Mouse (Mus musculus): ENCODE measurements around the gene Ttc28. TPM values are rescaled to one million over a fixed set of nuclear protein-coding genes. Genes with fewer than 3 reads are reported as not detected.

Gene Ttc28
- total RNA-seq, 1 experiment, result 5.8 TPM

DNA sequence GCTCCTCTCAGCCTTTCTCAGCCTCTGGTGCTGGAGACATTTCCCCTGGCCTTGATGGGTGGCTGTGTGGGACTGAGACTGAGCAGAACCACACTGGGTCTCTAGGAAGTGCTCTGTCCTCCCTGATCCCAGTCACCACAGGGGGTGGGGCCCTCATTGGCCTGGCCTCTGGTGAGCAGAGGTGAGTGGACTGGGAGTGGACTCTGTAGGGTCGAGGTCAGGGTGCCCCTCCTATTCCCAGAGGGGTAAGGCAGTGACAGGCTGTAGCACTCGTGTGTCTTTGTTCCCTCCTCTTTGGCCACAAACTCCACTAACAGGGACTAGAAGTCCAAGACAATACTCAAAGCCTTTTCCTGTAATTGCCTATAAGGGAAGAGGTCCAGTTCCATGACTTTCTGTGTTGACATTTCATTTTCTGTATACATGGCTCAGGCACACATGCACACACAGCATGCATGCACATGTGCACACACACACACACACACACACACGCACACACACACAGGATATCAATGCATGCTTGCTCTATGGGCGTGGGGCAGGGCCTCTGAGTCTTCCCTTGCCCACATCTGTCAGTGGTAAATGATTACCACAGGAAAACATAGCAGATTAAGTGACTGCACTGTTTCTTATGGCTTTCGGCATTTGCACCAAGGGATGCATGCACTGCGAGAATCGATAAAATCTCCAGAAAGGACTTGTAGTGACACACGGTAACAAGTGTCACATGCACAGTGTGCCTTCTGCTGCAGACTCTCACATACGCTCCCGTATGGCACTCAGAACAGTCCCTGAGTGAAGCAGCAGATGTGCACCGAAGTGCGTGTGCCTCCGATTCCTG, 382.4 kb downstream of the Ttc28 start:
- TF ChIP-seq HCFC1 (IDR thresholded peaks at IDR 0.05; ENCODE audit: borderline replicate concordance, insufficient read depth, low read length) (no peak), CHD2 (IDR thresholded peaks at IDR 0.05; ENCODE audit: low read depth, low read length) (no peak), ZNF384 (IDR thresholded peaks at IDR 0.05; ENCODE audit: low read depth, low read length) (no peak), MAFK (IDR thresholded peaks at IDR 0.05; ENCODE audit: insufficient read depth, low read depth, low read length) (no peak), ZC3H11A (IDR thresholded peaks at IDR 0.05; ENCODE audit: borderline replicate concordance, low read depth, low read length) (no peak)
- in situ Hi-C loops (cut with MboI; ENCODE audit: low sequenced_read_pairs in 2 of 2, unreplicated experiment in 2 of 2), result no loop called here
- H3K27ac ChIP-seq (ENCODE audit: insufficient read depth, low read depth, low read length, poor library complexity, severe bottlenecking), result no peak overlapping the region

DNA sequence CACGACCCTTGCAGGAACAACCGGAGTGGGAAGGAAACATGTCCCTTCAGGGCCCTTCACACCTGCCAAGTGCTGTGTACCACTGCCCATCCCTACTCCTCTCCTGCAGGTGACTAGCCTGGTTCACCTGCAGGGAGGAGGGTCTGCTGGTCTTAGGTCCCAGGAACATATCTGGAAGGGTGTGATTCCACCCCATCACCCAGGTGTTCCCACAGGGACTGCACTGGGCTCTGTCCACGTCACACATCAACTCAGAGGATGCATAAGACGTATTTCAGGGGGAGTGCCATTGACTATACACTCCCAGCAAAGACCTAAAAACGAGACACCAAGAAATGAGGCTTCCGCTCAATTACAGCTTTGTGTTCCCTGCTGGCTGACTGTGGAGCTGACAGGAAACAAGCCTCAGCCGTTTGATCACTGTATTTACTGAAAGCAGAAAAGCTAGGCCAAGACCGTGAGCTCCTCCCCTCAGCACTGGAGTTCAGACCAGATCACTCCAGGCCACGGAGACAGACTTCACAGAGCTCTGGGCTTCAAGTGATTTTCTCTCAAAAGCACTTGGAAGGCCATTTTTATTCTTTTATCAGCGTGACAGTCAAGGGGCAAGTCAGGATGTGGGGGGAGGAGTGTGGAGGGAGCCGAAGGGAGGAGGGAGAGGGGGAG, 383.1 kb downstream of the Ttc28 start:
- H3K4me1 ChIP-seq (ENCODE audit: control insufficient read depth in 2 of 2, insufficient read depth in 2 of 2, low read length in 2 of 2, poor library complexity in 1 of 2), result no peaks in the 10 kb centered on the region
- DNase-seq (ENCODE audit: low read depth, low spot score), result no peak
- H3K4me3 ChIP-seq (ENCODE audit: insufficient read depth in 1 of 2, low read depth in 1 of 2, low read length in 2 of 2, poor library complexity in 1 of 2, severe bottlenecking in 1 of 2), result no peak overlapping the region
- in situ Hi-C loops (cut with MboI; ENCODE audit: low sequenced_read_pairs in 2 of 2, unreplicated experiment in 2 of 2), result no loop called here
- H3K9me3 ChIP-seq (ENCODE audit: control insufficient read depth, insufficient read depth, low read depth, low read length), result no peaks in the 10 kb centered on the region
- H3K36me3 ChIP-seq (ENCODE audit: control insufficient read depth, insufficient read depth, low read length, poor library complexity, severe bottlenecking), result no peaks in the 10 kb centered on the region
- no peak overlapping the region for H3K9ac ChIP-seq (ENCODE audit: insufficient read depth, low read depth, low read length, poor library complexity, severe bottlenecking)
- no peak overlapping the region for H3K27ac ChIP-seq (ENCODE audit: insufficient read depth, low read depth, low read length, poor library complexity, severe bottlenecking)
- TF ChIP-seq ZC3H11A (IDR thresholded peaks at IDR 0.05; ENCODE audit: borderline replicate concordance, low read depth, low read length), result no peak
- no peak for TF ChIP-seq CHD2 (IDR thresholded peaks at IDR 0.05; ENCODE audit: low read depth, low read length)
- TF ChIP-seq ZNF384 (IDR thresholded peaks at IDR 0.05; ENCODE audit: low read depth, low read length), result no peak
- no peak for TF ChIP-seq MAFK (IDR thresholded peaks at IDR 0.05; ENCODE audit: insufficient read depth, low read depth, low read length)
- no peak for TF ChIP-seq HCFC1 (IDR thresholded peaks at IDR 0.05; ENCODE audit: borderline replicate concordance, insufficient read depth, low read length)

More for the DNA sequence above, 382.4 kb downstream of the Ttc28 start:
- no peaks in the 10 kb centered on the region for H3K4me1 ChIP-seq (ENCODE audit: control insufficient read depth in 2 of 2, insufficient read depth in 2 of 2, low read length in 2 of 2, poor library complexity in 1 of 2)
- no peaks in the 10 kb centered on the region for H3K9me3 ChIP-seq (ENCODE audit: control insufficient read depth, insufficient read depth, low read depth, low read length)
- no peak overlapping the region for H3K9ac ChIP-seq (ENCODE audit: insufficient read depth, low read depth, low read length, poor library complexity, severe bottlenecking)
- H3K4me3 ChIP-seq (ENCODE audit: insufficient read depth in 1 of 2, low read depth in 1 of 2, low read length in 2 of 2, poor library complexity in 1 of 2, severe bottlenecking in 1 of 2), result no peak overlapping the region
- H3K36me3 ChIP-seq (ENCODE audit: control insufficient read depth, insufficient read depth, low read length, poor library complexity, severe bottlenecking), result no peaks in the 10 kb centered on the region
- no peak for DNase-seq (ENCODE audit: low read depth, low spot score)

DNA sequence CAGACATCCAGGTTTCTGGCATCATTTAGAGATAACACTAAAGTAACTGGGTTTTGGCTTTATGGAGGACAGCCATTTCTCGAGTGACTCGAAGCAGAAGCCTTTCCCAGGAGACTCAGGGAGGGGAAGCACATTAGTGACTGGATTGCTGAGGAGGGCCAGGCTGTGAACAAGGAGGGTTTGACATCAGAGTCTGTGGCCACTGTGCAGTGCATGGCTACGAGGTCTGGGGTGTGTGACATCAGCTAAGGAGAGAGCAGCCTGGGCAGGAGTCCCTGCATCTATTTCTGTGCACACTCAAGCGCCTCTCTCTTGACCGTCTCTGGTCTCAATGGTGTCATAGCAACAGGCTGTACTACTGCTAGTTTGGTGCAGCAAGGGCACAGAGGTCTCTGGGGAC, 383.8 kb downstream of the Ttc28 start:
- no peak overlapping the region for H3K9ac ChIP-seq (ENCODE audit: insufficient read depth, low read depth, low read length, poor library complexity, severe bottlenecking)
- H3K4me3 ChIP-seq (ENCODE audit: insufficient read depth in 1 of 2, low read depth in 1 of 2, low read length in 2 of 2, poor library complexity in 1 of 2, severe bottlenecking in 1 of 2), result no peak overlapping the region
- H3K36me3 ChIP-seq (ENCODE audit: control insufficient read depth, insufficient read depth, low read length, poor library complexity, severe bottlenecking), result no peaks in the 10 kb centered on the region
- H3K9me3 ChIP-seq (ENCODE audit: control insufficient read depth, insufficient read depth, low read depth, low read length), result no peaks in the 10 kb centered on the region
- no peaks in the 10 kb centered on the region for H3K4me1 ChIP-seq (ENCODE audit: control insufficient read depth in 2 of 2, insufficient read depth in 2 of 2, low read length in 2 of 2, poor library complexity in 1 of 2)
- no peak overlapping the region for H3K27ac ChIP-seq (ENCODE audit: insufficient read depth, low read depth, low read length, poor library complexity, severe bottlenecking)
- in situ Hi-C loops (cut with MboI; ENCODE audit: low sequenced_read_pairs in 2 of 2, unreplicated experiment in 2 of 2), result no loop called here
- no peak for DNase-seq (ENCODE audit: low read depth, low spot score)
- TF ChIP-seq MAFK (IDR thresholded peaks at IDR 0.05; ENCODE audit: insufficient read depth, low read depth, low read length), result no peak
- no peak for TF ChIP-seq ZNF384 (IDR thresholded peaks at IDR 0.05; ENCODE audit: low read depth, low read length)
- no peak for TF ChIP-seq ZC3H11A (IDR thresholded peaks at IDR 0.05; ENCODE audit: borderline replicate concordance, low read depth, low read length)
- TF ChIP-seq HCFC1 (IDR thresholded peaks at IDR 0.05; ENCODE audit: borderline replicate concordance, insufficient read depth, low read length), result no peak
- no peak for TF ChIP-seq CHD2 (IDR thresholded peaks at IDR 0.05; ENCODE audit: low read depth, low read length)

DNA sequence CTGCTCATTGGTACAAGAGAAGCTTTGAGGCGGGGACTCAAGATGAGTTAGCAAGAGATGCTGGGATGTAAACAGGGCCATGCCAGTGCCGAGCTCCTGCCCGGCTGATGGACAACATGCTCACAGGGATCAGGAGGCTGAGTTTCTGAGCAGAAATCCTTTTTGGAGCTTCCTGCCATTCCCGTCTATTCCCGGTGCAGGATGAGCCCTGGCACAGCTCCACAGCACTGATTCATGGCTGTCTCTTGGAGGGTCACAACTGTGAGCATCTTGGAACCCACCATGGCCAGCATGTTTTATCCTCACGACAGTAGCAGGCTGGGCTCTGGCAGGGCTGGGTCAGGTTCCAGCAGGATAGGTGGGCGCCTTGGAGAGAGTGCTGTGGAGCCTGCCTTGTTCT, 384.9 kb downstream of the Ttc28 start:
- no peaks in the 10 kb centered on the region for H3K36me3 ChIP-seq (ENCODE audit: control insufficient read depth, insufficient read depth, low read length, poor library complexity, severe bottlenecking)
- no peaks in the 10 kb centered on the region for H3K9me3 ChIP-seq (ENCODE audit: control insufficient read depth, insufficient read depth, low read depth, low read length)
- no peak for DNase-seq (ENCODE audit: low read depth, low spot score)
- no peak for TF ChIP-seq MAFK (IDR thresholded peaks at IDR 0.05; ENCODE audit: insufficient read depth, low read depth, low read length)
- no peak for TF ChIP-seq ZC3H11A (IDR thresholded peaks at IDR 0.05; ENCODE audit: borderline replicate concordance, low read depth, low read length)
- TF ChIP-seq HCFC1 (IDR thresholded peaks at IDR 0.05; ENCODE audit: borderline replicate concordance, insufficient read depth, low read length), result no peak
- no peak for TF ChIP-seq CHD2 (IDR thresholded peaks at IDR 0.05; ENCODE audit: low read depth, low read length)
- TF ChIP-seq ZNF384 (IDR thresholded peaks at IDR 0.05; ENCODE audit: low read depth, low read length), result no peak
- H3K4me3 ChIP-seq (ENCODE audit: insufficient read depth in 1 of 2, low read depth in 1 of 2, low read length in 2 of 2, poor library complexity in 1 of 2, severe bottlenecking in 1 of 2), result no peak overlapping the region
- in situ Hi-C loops (cut with MboI; ENCODE audit: low sequenced_read_pairs in 2 of 2, unreplicated experiment in 2 of 2), result no loop called here
- no peak overlapping the region for H3K27ac ChIP-seq (ENCODE audit: insufficient read depth, low read depth, low read length, poor library complexity, severe bottlenecking)
- no peak overlapping the region for H3K9ac ChIP-seq (ENCODE audit: insufficient read depth, low read depth, low read length, poor library complexity, severe bottlenecking)
- H3K4me1 ChIP-seq (ENCODE audit: control insufficient read depth in 2 of 2, insufficient read depth in 2 of 2, low read length in 2 of 2, poor library complexity in 1 of 2), result no peaks in the 10 kb centered on the region
